Comparison of ENCODE assay signal across 24 mouse cellular contexts in the genomic region with DNA sequence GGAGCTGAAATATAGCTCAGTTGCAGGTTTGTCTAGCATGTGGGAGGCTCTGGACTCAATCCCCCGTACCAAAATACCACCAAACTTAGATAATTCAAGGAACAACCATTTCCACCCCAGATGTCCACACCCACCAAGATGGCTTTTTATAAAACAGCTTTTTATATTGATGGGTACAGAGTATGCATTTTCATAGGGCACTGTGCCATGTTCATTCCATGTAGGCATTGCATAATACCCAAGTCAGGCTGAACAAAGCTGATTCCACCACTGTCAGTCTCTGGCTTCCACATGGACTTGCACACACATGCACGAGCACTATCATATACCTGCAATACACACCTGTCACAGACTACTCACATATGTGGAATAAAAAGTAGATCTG. TPM values are rescaled to one million over a fixed set of nuclear protein-coding genes. Genes with fewer than 3 reads are reported as not detected.
DNase-seq lines count a peak whose midpoint lies in the region; TF ChIP-seq lines count a peak whose summit lies in the region.
"Had no signal": no experiment of that assay in that cellular context is flagged by ENCODE, and none has a peak within 500 bp of the region (broad histone marks: within the 10 kb centered on the region; RNA-seq: fewer than 3 reads in every experiment).

No protein-coding gene starts in this region.

- H3K27ac ChIP-seq in layer of hippocampus, adult 2 months = peak overlapping the region; percentile 90
- H3K27ac ChIP-seq: embryonic facial prominence, embryonic 12.5 days; forebrain, embryonic 13.5 days had no signal

- no peak overlapping the region for H3K4me3 ChIP-seq in layer of hippocampus, adult 2 months
- H3K4me3 ChIP-seq: embryonic facial prominence, embryonic 12.5 days; erythroblast, embryonic 14.5 days; forebrain, embryonic 13.5 days; heart, embryonic 10.5 days; megakaryocyte, embryonic 14.5 days; myocyte had no signal

- no peak for TF ChIP-seq CTCF in layer of hippocampus, adult 2 months (conservative IDR thresholded peaks at IDR 0.05)

- peak; percentile 80 for DNase-seq in right cerebral cortex, adult 18-20 months
- no peak for DNase-seq in right cerebral cortex, postnatal 4 days
- peak; percentile 65 to 84 for DNase-seq in layer of hippocampus, adult 2 months (ENCODE audit: low spot score in 2 of 2)
- peak; percentile 73 to 81 for DNase-seq in left cerebral cortex, adult 9 months (ENCODE audit: low spot score in 2 of 2)
- peak; percentile 93 for DNase-seq in telencephalon, adult 2 months (ENCODE audit: low read depth, low spot score)
- no peak for DNase-seq in cerebellum, adult 9-10 months
- DNase-seq in thymus, postnatal 14 days = no peak
- DNase-seq: adrenal gland, postnatal 10 days; cerebellum, adult 11-12 months; kidney, postnatal 14 days; liver; lung, adult 18-20 months; midbrain, embryonic 14.5 days; thymus, postnatal 4 days had no signal

RNA-seq across cellular contexts. Expression of a gene that starts 32.0 kb away (rescaled TPM):
- 1 to 10 TPM; 3.8 TPM for total RNA-seq in layer of hippocampus, adult 2 months (2021)
- total RNA-seq: common myeloid progenitor, adult 5-6 weeks had no signal

RNA-seq across cellular contexts. Expression of a gene that starts 36.7 kb away (rescaled TPM):
- not detected for total RNA-seq in layer of hippocampus, adult 2 months (2021)
- total RNA-seq: adrenal gland, postnatal 10 days; common myeloid progenitor, adult 5-6 weeks; gastrocnemius, adult 18-20 months; heart, postnatal 10 days; left cerebral cortex, postnatal 10 days had no signal

RNA-seq across cellular contexts. Expression of a gene that starts 48.2 kb away (rescaled TPM):
- total RNA-seq in layer of hippocampus, adult 2 months (2021) = under 1 TPM in 1 of 2 experiments, not detected in 1; 0.13 TPM
- total RNA-seq: adrenal gland, postnatal 10 days; common myeloid progenitor, adult 5-6 weeks; gastrocnemius, adult 18-20 months; heart, postnatal 10 days; left cerebral cortex, postnatal 10 days had no signal

Comparison
In these comparisons a context has a peak if more than half of its experiments do, and no peak if none do; other contexts are left out.
1. DNase-seq: peak in right cerebral cortex, adult 18-20 months (single experiment), layer of hippocampus, adult 2 months (2 of 2), left cerebral cortex, adult 9 months (2 of 2) and telencephalon, adult 2 months (single experiment); none in right cerebral cortex, postnatal 4 days (single experiment), cerebellum, adult 9-10 months (single experiment) and thymus, postnatal 14 days (single experiment).